Mouse (Mus musculus): Measurements from ENCODE around the gene Zhx3. TPM values are rescaled to one million over a fixed set of nuclear protein-coding genes. Genes with fewer than 3 reads are reported as not detected.

The Zhx3 gene
- total and polyA plus RNA-seq, 3 experiments = 7.9 to 36.8 (median 36.7) TPM

GRCm38 (mm10) chr2:160806091-160806521 lies 66.7 kb downstream of the Zhx3 start:
- peak overlapping the region; percentile 90 for H3K27ac ChIP-seq
- peaks cover 21% of the 10 kb centered on the region for H3K4me1 ChIP-seq (ENCODE audit: control insufficient read depth, insufficient read depth, low read length)
- no peaks in the 10 kb centered on the region for H3K27me3 ChIP-seq (ENCODE audit: control insufficient read depth, insufficient read depth, low read length)
- peaks cover 40% of the 10 kb centered on the region for H3K36me3 ChIP-seq (ENCODE audit: control insufficient read depth, insufficient read depth, low read length)
- TF ChIP-seq CTCF (IDR thresholded peaks at IDR 0.05) (no peak), POLR2A (IDR thresholded peaks at IDR 0.05; ENCODE audit: insufficient read depth, low read depth, low read length) (no peak; the same call in 1 of the 2 replicates), EP300 (IDR thresholded peaks at IDR 0.05; ENCODE audit: insufficient read depth, low read depth, low read length) (peak; percentile 68; the same call in 1 of the 2 replicates)
- H3K9ac ChIP-seq (ENCODE audit: low read depth, low read length) = peak overlapping the region; percentile 54
- WGBS = 7% methylated on average over 3 of the region's 3 CpGs
- peak; percentile 69 to 84 for DNase-seq
- intact Hi-C loops (cut with DNase I) = loop anchor here (1.0 kb wide), 1 partner anchor 78 kb away; no protein-coding TSS in a partner anchor
- peaks cover 3% of the 10 kb centered on the region; the same call in 1 of the 2 replicates for H3K79me2 ChIP-seq (replicated peaks; ENCODE audit: control insufficient read depth, insufficient read depth, low read length)
- H3K4me3 ChIP-seq = no peak overlapping the region

GRCm38 (mm10) chr2:160804794-160805527 lies 67.8 kb downstream of the Zhx3 start:
- peak overlapping the region; percentile 22 for H3K9ac ChIP-seq (ENCODE audit: low read depth, low read length)
- intact Hi-C loops (cut with DNase I) = loop anchor here (1.0 kb wide), 2 partner anchors 39 to 68 kb away; no protein-coding TSS in a partner anchor
- 45% methylated on average over 4 of the region's 4 CpGs for WGBS

GRCm38 (mm10) chr2:160802326-160802725 lies 70.5 kb downstream of the Zhx3 start:
- Histone ChIP-seq H3K79me2 (replicated peaks; ENCODE audit: control insufficient read depth, insufficient read depth, low read length) (peaks cover 3% of the 10 kb centered on the region; the same call in 1 of the 2 replicates), H3K4me3 (no peak overlapping the region), H3K9ac (ENCODE audit: low read depth, low read length) (no peak overlapping the region), H3K27ac (no peak overlapping the region), H3K4me1 (ENCODE audit: control insufficient read depth, insufficient read depth, low read length) (peaks cover 27% of the 10 kb centered on the region), H3K36me3 (ENCODE audit: control insufficient read depth, insufficient read depth, low read length) (peaks cover 50% of the 10 kb centered on the region), H3K27me3 (ENCODE audit: control insufficient read depth, insufficient read depth, low read length) (no peaks in the 10 kb centered on the region)
- TF ChIP-seq POLR2A (IDR thresholded peaks at IDR 0.05; ENCODE audit: insufficient read depth, low read depth, low read length) (no peak), EP300 (IDR thresholded peaks at IDR 0.05; ENCODE audit: insufficient read depth, low read depth, low read length) (no peak), CTCF (IDR thresholded peaks at IDR 0.05) (no peak)
- 93% methylated on average over 3 of the region's 3 CpGs for WGBS
- DNase-seq = no peak
- intact Hi-C loops (cut with DNase I) = no loop called here

More at GRCm38 (mm10) chr2:160804794-160805527, 67.8 kb downstream of the Zhx3 start:
- no peaks in the 10 kb centered on the region for H3K27me3 ChIP-seq (ENCODE audit: control insufficient read depth, insufficient read depth, low read length)
- no peak for TF ChIP-seq CTCF (IDR thresholded peaks at IDR 0.05)
- peak; percentile 38; the same call in 1 of the 2 replicates for TF ChIP-seq EP300 (IDR thresholded peaks at IDR 0.05; ENCODE audit: insufficient read depth, low read depth, low read length)
- peak; percentile 61; the same call in 1 of the 2 replicates for TF ChIP-seq POLR2A (IDR thresholded peaks at IDR 0.05; ENCODE audit: insufficient read depth, low read depth, low read length)
- peak; percentile 46 to 57 for DNase-seq
- H3K4me1 ChIP-seq (ENCODE audit: control insufficient read depth, insufficient read depth, low read length) = peaks cover 24% of the 10 kb centered on the region
- no peak overlapping the region for H3K4me3 ChIP-seq
- peak overlapping the region; percentile 90 for H3K27ac ChIP-seq
- peaks cover 3% of the 10 kb centered on the region; the same call in 1 of the 2 replicates for H3K79me2 ChIP-seq (replicated peaks; ENCODE audit: control insufficient read depth, insufficient read depth, low read length)
- H3K36me3 ChIP-seq (ENCODE audit: control insufficient read depth, insufficient read depth, low read length) = peaks cover 35% of the 10 kb centered on the region

- peaks cover 44% of the 10 kb centered on the region for H3K36me3 ChIP-seq (ENCODE audit: control insufficient read depth, insufficient read depth, low read length)
- intact Hi-C loops (cut with DNase I) = no loop called here
- no peak for DNase-seq
- WGBS = 100% methylated on average over 1 of the region's 1 CpGs
- no peak overlapping the region for H3K9ac ChIP-seq (ENCODE audit: low read depth, low read length)
- H3K27me3 ChIP-seq (ENCODE audit: control insufficient read depth, insufficient read depth, low read length) = no peaks in the 10 kb centered on the region
- H3K27ac ChIP-seq = no peak overlapping the region
- peaks cover 3% of the 10 kb centered on the region; the same call in 1 of the 2 replicates for H3K79me2 ChIP-seq (replicated peaks; ENCODE audit: control insufficient read depth, insufficient read depth, low read length)
- H3K4me3 ChIP-seq = no peak overlapping the region
- TF ChIP-seq EP300 (IDR thresholded peaks at IDR 0.05; ENCODE audit: insufficient read depth, low read depth, low read length) (no peak), CTCF (IDR thresholded peaks at IDR 0.05) (no peak), POLR2A (IDR thresholded peaks at IDR 0.05; ENCODE audit: insufficient read depth, low read depth, low read length) (no peak)
- H3K4me1 ChIP-seq (ENCODE audit: control insufficient read depth, insufficient read depth, low read length) = peaks cover 26% of the 10 kb centered on the region
Measured at GRCm38 (mm10) chr2:160800967-160801366, 71.8 kb downstream of the Zhx3 start.

GRCm38 (mm10) chr2:160798206-160798605 lies 74.6 kb downstream of the Zhx3 start:
- H3K27me3 ChIP-seq (ENCODE audit: control insufficient read depth, insufficient read depth, low read length) = no peaks in the 10 kb centered on the region
- no peak overlapping the region for H3K4me3 ChIP-seq
- H3K27ac ChIP-seq = peak overlapping the region; percentile 80
- 97% methylated on average over 1 of the region's 1 CpGs for WGBS
- H3K36me3 ChIP-seq (ENCODE audit: control insufficient read depth, insufficient read depth, low read length) = peaks cover 27% of the 10 kb centered on the region
- intact Hi-C loops (cut with DNase I) = no loop called here
- DNase-seq = no peak
- no peak for TF ChIP-seq POLR2A (IDR thresholded peaks at IDR 0.05; ENCODE audit: insufficient read depth, low read depth, low read length)
- TF ChIP-seq EP300 (IDR thresholded peaks at IDR 0.05; ENCODE audit: insufficient read depth, low read depth, low read length) = no peak
- TF ChIP-seq CTCF (IDR thresholded peaks at IDR 0.05) = no peak
- peaks cover 3% of the 10 kb centered on the region; the same call in 1 of the 2 replicates for H3K79me2 ChIP-seq (replicated peaks; ENCODE audit: control insufficient read depth, insufficient read depth, low read length)
- H3K4me1 ChIP-seq (ENCODE audit: control insufficient read depth, insufficient read depth, low read length) = peaks cover 14% of the 10 kb centered on the region
- no peak overlapping the region for H3K9ac ChIP-seq (ENCODE audit: low read depth, low read length)

GRCm38 (mm10) chr2:160796973-160797372 lies 75.8 kb downstream of the Zhx3 start:
- DNase-seq = peak; percentile 69 to 82
- Histone ChIP-seq H3K4me1 (ENCODE audit: control insufficient read depth, insufficient read depth, low read length) (peaks cover 16% of the 10 kb centered on the region), H3K27me3 (ENCODE audit: control insufficient read depth, insufficient read depth, low read length) (no peaks in the 10 kb centered on the region), H3K79me2 (replicated peaks; ENCODE audit: control insufficient read depth, insufficient read depth, low read length) (no peaks in the 10 kb centered on the region), H3K36me3 (ENCODE audit: control insufficient read depth, insufficient read depth, low read length) (peaks cover 33% of the 10 kb centered on the region), H3K4me3 (no peak overlapping the region), H3K9ac (ENCODE audit: low read depth, low read length) (0 out of 2 replicates have a peak overlapping the region, but pooled peaks have one; percentile 6), H3K27ac (peak overlapping the region; percentile 80)
- TF ChIP-seq CTCF (IDR thresholded peaks at IDR 0.05) (no peak), EP300 (IDR thresholded peaks at IDR 0.05; ENCODE audit: insufficient read depth, low read depth, low read length) (no peak), POLR2A (IDR thresholded peaks at IDR 0.05; ENCODE audit: insufficient read depth, low read depth, low read length) (no peak)
- intact Hi-C loops (cut with DNase I) = no loop called here
- WGBS = 15% methylated on average over 2 of the region's 2 CpGs
